Mouse (Mus musculus) stomach, postnatal 0 days (tissue): Measurements from ENCODE around the gene B4galt1. TPM values are rescaled to one million over a fixed set of nuclear protein-coding genes. Genes with fewer than 3 reads are reported as not detected.
"Not testable (repeated sequence)": the region's sequence is repeated elsewhere in the genome, so short reads cannot be mapped to it uniquely, and the experiment has no call there.

Experiments used
- ATAC-seq: fragments of 200-750 bp; cut with Nextera tagmentation; 2 replicates; pipeline ENCODE4 v1.8.0; 2017; ENCODE audit not compliant: low FRiP score, low TSS enrichment
- DNase-seq: peaks from one replicate; pipeline ENCODE4 v3.0.0-alpha.2; 2016; ENCODE audit warnings: low spot score
- H3K27ac ChIP-seq: fragments of 300-500 bp; sonication (generic); replicated peaks from 2 replicates; pipeline ENCODE4 v1.5.1; 2014; ENCODE audit warnings: mild to moderate bottlenecking, control low read depth
- H3K27me3 ChIP-seq: fragments of 300-500 bp; sonication (generic); 2 replicates; pipeline ENCODE4 v1.6.1; 2014; ENCODE audit warnings: low read length; ENCODE audit not compliant: control insufficient read depth, insufficient read depth
- H3K36me3 ChIP-seq: fragments of 300-500 bp; sonication (generic); 2 replicates; pipeline ENCODE4 v1.6.1; 2014; ENCODE audit warnings: low read length, mixed read lengths; ENCODE audit not compliant: control insufficient read depth, insufficient read depth
- H3K4me1 ChIP-seq: fragments of 300-500 bp; sonication (generic); replicated peaks from 2 replicates; pipeline ENCODE4 v1.6.1; 2014; ENCODE audit warnings: antibody characterized with exemption; ENCODE audit not compliant: control insufficient read depth, insufficient read depth
- H3K4me2 ChIP-seq: fragments of 300-500 bp; sonication (generic); replicated peaks from 2 replicates; pipeline ENCODE4 v1.6.1; 2014; ENCODE audit warnings: low read depth, mild to moderate bottlenecking, control low read depth, moderate library complexity
- H3K4me3 ChIP-seq: fragments of 300-500 bp; sonication (generic); 2 replicates; pipeline ENCODE4 v1.5.1; 2014; ENCODE audit warnings: low read depth, low read length, control low read depth
- H3K9ac ChIP-seq: fragments of 300-500 bp; sonication (generic); 2 replicates; pipeline ENCODE4 v1.6.1; 2014; ENCODE audit warnings: mild to moderate bottlenecking, low read length, control low read depth, mixed read lengths
- H3K9me3 ChIP-seq: fragments of 300-500 bp; sonication (generic); 2 replicates; pipeline ENCODE4 v1.6.1; 2016; ENCODE audit warnings: low read length; ENCODE audit not compliant: control insufficient read depth
- CTCF ChIP-seq: IDR thresholded peaks from 2 replicates; pipeline ENCODE4 v1.5.1; 2016; ENCODE audit warnings: antibody characterized with exemption, low read depth, mild to moderate bottlenecking, moderate library complexity
- EP300 ChIP-seq: optimal IDR thresholded peaks from 2 replicates; pipeline ENCODE3; 2016; ENCODE audit warnings: antibody characterized with exemption
- WGBS: fragments of 180-500 bp; shearing (Covaris S2); extraction: QIAGEN DNeasy Blood & Tissue Kit; methylation state at CpG from one replicate; pipeline ENCODE4 v1.1.7; 2014; 5-methylcytosine and 5-hydroxymethylcytosine counted together
- polyA plus RNA-seq: library from polyadenylated mRNA; unstranded; fragments of >200 nt; fragmentation: Nextera tagmentation; extraction: Ambion mirVana; gene quantifications from 2 replicates; pipeline ENCODE4 v1.2.1, GENCODE M21; 2015

The B4galt1 gene
- polyA plus RNA-seq, 1 experiment from 2014 or later = 34.3 TPM

DNA sequence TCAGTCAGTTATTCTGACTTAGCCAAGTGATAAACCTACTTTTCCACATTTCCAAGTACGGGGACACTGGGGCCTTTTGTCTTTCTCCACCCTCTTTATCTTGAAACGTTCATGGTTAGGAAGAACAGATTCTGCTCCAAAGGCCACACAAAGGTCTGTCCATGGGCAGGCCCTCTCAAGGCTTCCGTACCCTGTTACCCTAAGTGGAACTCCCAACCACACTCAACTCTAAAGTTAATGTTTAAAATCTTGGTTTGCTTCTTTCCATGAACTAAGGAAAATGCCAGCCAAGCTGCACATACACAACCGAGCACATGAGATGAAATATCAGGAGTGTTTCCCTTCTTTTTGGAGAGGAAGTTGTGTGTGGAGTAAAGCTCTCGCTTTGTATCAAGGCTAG, 43.3 kb downstream of the B4galt1 start:
- no peaks in the 10 kb centered on the region for H3K27me3 ChIP-seq
- H3K9ac ChIP-seq = no peak overlapping the region
- peaks cover 25% of the 10 kb centered on the region for H3K36me3 ChIP-seq
- no peak for ATAC-seq
- no peak for TF ChIP-seq CTCF
- TF ChIP-seq EP300 = no peak
- no peak overlapping the region for H3K27ac ChIP-seq
- H3K9me3 ChIP-seq = no peaks in the 10 kb centered on the region
- H3K4me3 ChIP-seq = no peak overlapping the region
- no peaks in the 10 kb centered on the region for H3K4me1 ChIP-seq
- no peak overlapping the region for H3K4me2 ChIP-seq
- no peak for DNase-seq
- WGBS = 81% methylated on average over 5 of the region's 5 CpGs

GRCm38 (mm10) chr4:40807382-40807781, 46.4 kb downstream of the B4galt1 start:
- H3K27me3 ChIP-seq = no peaks in the 10 kb centered on the region
- no peak overlapping the region for H3K4me2 ChIP-seq
- H3K9ac ChIP-seq = no peak overlapping the region
- no peak overlapping the region for H3K4me3 ChIP-seq
- DNase-seq (no peak), ATAC-seq (no peak)
- H3K9me3 ChIP-seq = no peaks in the 10 kb centered on the region
- no peaks in the 10 kb centered on the region for H3K4me1 ChIP-seq
- H3K27ac ChIP-seq = no peak overlapping the region
- peaks cover 19% of the 10 kb centered on the region for H3K36me3 ChIP-seq
- TF ChIP-seq CTCF (no peak), EP300 (no peak)
- 79% methylated on average over 4 of the region's 4 CpGs for WGBS

- H3K9ac ChIP-seq = no peak overlapping the region
- DNase-seq (no peak), ATAC-seq (no peak)
- H3K4me1 ChIP-seq = no peaks in the 10 kb centered on the region
- no peak overlapping the region for H3K4me2 ChIP-seq
- no peak overlapping the region for H3K27ac ChIP-seq
- 87% methylated on average over 8 of the region's 8 CpGs for WGBS
- H3K27me3 ChIP-seq = no peaks in the 10 kb centered on the region
- TF ChIP-seq EP300 = no peak
- no peak for TF ChIP-seq CTCF
- no peaks in the 10 kb centered on the region for H3K9me3 ChIP-seq
- peaks cover 12% of the 10 kb centered on the region for H3K36me3 ChIP-seq
- H3K4me3 ChIP-seq = no peak overlapping the region
Measured at GRCm38 (mm10) chr4:40805401-40805800, 48.4 kb downstream of the B4galt1 start.

GRCm38 (mm10) chr4:40802787-40803186, 51.0 kb downstream of the B4galt1 start:
- no peak overlapping the region for H3K4me3 ChIP-seq
- no peaks in the 10 kb centered on the region for H3K9me3 ChIP-seq
- no peak for ATAC-seq
- H3K4me2 ChIP-seq = no peak overlapping the region
- no peak overlapping the region for H3K9ac ChIP-seq
- no peak for TF ChIP-seq EP300
- no peak for TF ChIP-seq CTCF
- peak overlapping the region; percentile 69 for H3K27ac ChIP-seq
- no peaks in the 10 kb centered on the region for H3K4me1 ChIP-seq
- H3K27me3 ChIP-seq = no peaks in the 10 kb centered on the region
- no peak for DNase-seq
- 80% methylated on average over 3 of the region's 3 CpGs for WGBS
- peaks cover 7% of the 10 kb centered on the region for H3K36me3 ChIP-seq

DNA sequence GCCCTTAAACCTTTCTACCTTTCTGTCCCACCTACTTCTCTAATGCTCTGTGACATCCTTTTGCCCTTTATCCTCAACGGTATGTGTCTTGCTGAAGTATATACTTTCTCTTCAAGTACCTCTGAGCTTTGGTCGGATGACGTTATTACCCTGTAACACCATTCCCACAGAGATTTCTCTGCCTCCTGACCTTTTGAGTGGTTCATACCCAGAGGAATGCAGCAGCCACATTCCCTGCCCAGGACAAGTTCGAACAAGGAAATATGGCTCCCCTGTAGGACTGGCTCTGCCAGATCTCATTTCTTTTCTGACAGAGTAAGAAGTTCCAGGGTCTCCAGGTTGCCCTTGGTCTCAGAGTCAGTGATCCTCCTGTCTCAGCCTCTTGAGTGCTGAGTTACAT, 51.9 kb downstream of the B4galt1 start:
- no peaks in the 10 kb centered on the region for H3K9me3 ChIP-seq
- H3K4me1 ChIP-seq = no peaks in the 10 kb centered on the region
- DNase-seq (no peak), ATAC-seq (peak; percentile 33; the same call in 1 of the 2 replicates)
- peaks cover 7% of the 10 kb centered on the region for H3K36me3 ChIP-seq
- 66% methylated on average over 4 of the region's 4 CpGs for WGBS
- H3K4me3 ChIP-seq = no peak overlapping the region
- TF ChIP-seq CTCF (no peak), EP300 (no peak)
- no peak overlapping the region for H3K9ac ChIP-seq
- peak overlapping the region; percentile 69 for H3K27ac ChIP-seq
- H3K27me3 ChIP-seq = no peaks in the 10 kb centered on the region
- H3K4me2 ChIP-seq = no peak overlapping the region

DNA sequence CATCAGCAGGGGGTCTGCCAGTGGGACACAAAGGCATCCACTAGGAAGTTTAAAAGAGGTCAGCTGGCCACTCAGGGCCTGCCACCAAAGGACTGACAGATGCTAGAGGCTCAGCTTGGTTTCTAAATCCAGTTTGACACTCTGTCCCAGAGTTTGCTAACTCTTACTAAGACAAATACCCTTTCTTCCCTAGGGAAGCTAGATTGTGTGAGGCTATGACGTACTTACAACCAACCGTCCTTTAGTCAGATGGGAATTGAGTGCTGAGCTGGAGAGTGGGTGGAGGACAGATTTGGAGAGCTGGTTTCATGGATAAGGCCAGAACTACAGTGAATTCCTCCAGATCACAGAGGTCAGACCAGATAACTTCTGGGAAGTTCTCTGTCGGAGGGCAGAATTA, 52.9 kb downstream of the B4galt1 start:
- 79% methylated on average over 3 of the region's 3 CpGs for WGBS
- no peak overlapping the region for H3K9ac ChIP-seq
- no peak overlapping the region for H3K27ac ChIP-seq
- no peaks in the 10 kb centered on the region for H3K4me1 ChIP-seq
- no peaks in the 10 kb centered on the region for H3K9me3 ChIP-seq
- H3K4me2 ChIP-seq = no peak overlapping the region
- TF ChIP-seq CTCF (no peak), EP300 (no peak)
- H3K27me3 ChIP-seq = no peaks in the 10 kb centered on the region
- H3K4me3 ChIP-seq = no peak overlapping the region
- DNase-seq (no peak), ATAC-seq (no peak)
- H3K36me3 ChIP-seq = peaks cover 5% of the 10 kb centered on the region

DNA sequence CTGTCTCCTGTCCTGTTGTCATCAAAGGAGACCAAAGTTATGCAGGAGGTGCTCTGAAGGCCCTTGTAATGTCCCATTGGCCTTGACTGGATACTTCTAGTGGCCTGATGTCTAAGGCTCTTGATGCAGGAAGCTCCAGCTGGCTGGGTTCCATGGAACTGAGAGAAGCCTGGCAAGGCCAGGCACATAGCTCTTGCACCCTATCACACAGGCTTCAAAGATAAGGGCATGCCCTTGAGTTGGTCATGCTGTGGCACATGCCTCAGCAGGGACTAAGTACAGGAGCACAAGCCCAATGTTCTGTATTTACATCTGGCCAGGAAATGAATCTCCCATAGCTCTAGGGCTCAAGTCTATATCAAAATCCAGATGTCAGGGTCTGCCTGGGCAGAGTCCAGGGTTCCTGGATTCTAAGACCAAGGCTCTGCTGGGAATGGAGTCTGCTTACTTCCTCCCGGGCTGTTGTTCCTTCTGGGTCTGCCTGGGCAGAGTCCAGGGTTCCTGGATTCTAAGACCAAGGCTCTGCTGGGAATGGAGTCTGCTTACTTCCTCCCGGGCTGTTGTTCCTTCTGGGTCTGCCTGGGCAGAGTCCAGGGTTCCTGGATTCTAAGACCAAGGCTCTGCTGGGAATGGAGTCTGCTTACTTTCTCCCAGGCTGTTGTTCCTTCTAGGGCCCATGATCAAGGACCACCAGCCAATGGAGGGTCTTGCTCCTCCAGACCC, 54.8 kb downstream of the B4galt1 start:
- not testable (repeated sequence) for DNase-seq, H3K4me2 ChIP-seq, H3K36me3 ChIP-seq, H3K9me3 ChIP-seq, H3K27me3 ChIP-seq, H3K9ac ChIP-seq, H3K4me1 ChIP-seq, H3K4me3 ChIP-seq
- peak overlapping the region; percentile 40 for H3K27ac ChIP-seq
- 100% methylated on average over 1 of the region's 2 CpGs for WGBS
- ATAC-seq = peak; percentile 86
